Mouse (Mus musculus): ENCODE data around the gene Aplnr. TPM values are rescaled to one million over a fixed set of nuclear protein-coding genes. Genes with fewer than 3 reads are reported as not detected.

The Aplnr gene
- polyA plus RNA-seq, 1 experiment from 2014 or later = 24.8 TPM

DNA sequence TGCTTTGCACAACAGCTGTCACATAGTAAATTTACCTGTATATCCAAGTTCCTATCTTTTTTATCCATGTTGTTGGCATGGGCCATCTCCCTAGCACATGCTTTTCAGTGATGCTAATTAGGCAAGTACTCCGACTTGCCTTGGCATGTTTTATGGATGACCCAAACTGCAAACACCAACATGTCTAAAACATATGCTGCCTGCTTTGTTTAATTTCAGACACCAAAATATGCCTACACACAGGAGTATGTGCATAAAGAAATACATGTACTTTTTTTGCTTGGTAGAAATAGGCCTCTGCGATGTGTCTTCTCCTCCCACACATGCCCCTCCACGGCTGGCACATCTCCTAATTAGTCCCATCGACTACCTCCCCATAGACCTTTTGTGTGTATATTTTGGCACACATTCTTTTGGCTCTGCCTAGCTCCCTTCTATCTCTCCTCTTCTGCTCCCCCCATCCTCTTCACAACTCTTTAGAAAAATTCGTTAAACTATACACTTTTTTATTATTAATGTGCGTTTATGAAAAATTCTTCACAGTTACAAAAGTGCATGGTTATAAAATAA lies 51.6 kb downstream of the Aplnr start:
- Histone ChIP-seq H3K4me2 (ENCODE audit: low read length) (no peak overlapping the region), H3K27me3 (replicated peaks; ENCODE audit: control insufficient read depth, insufficient read depth, low read length) (no peaks in the 10 kb centered on the region), H3K4me1 (ENCODE audit: control insufficient read depth, insufficient read depth, low read length) (no peaks in the 10 kb centered on the region), H3K9me3 (replicated peaks; ENCODE audit: control insufficient read depth, low read length) (no peaks in the 10 kb centered on the region), H3K4me3 (ENCODE audit: low read depth, low read length) (no peak overlapping the region), H3K36me3 (ENCODE audit: control insufficient read depth, insufficient read depth, low read length) (peaks cover 4% of the 10 kb centered on the region; the same call in 1 of the 2 replicates), H3K27ac (ENCODE audit: low read depth, low read length) (no peak overlapping the region), H3K9ac (ENCODE audit: low read length) (no peak overlapping the region)
- DNase-seq (ENCODE audit: low spot score) = peak; percentile 46
- 72% methylated on average over 6 of the region's 6 CpGs for WGBS
- peak; percentile 50; the same call in 1 of the 2 replicates for ATAC-seq

Other genes with a start within 250 kb of the Aplnr start
- 7.5 and 13.6 TPM in 2 replicates for gene Rtn4rl2, start 249.5 kb upstream of the Aplnr start, polyA plus RNA-seq (2014; fragmentation: Nextera tagmentation; extraction: Ambion mirVana)
- 6.6 and 7.0 TPM in 2 replicates for gene Slc43a3, start 199.6 kb upstream of the Aplnr start, polyA plus RNA-seq (2014; fragmentation: Nextera tagmentation; extraction: Ambion mirVana)
- not detected in 2 replicates for gene Prg2, start 155.8 kb upstream of the Aplnr start, polyA plus RNA-seq (2014; fragmentation: Nextera tagmentation; extraction: Ambion mirVana)
- not detected in 2 replicates for gene Prg3, start 148.0 kb upstream of the Aplnr start, polyA plus RNA-seq (2014; fragmentation: Nextera tagmentation; extraction: Ambion mirVana)
- 240 and 254 TPM in 2 replicates for gene Ssrp1, start 99.0 kb upstream of the Aplnr start, polyA plus RNA-seq (2014; fragmentation: Nextera tagmentation; extraction: Ambion mirVana)
- 0.30 and 0.36 TPM in 2 replicates for gene P2rx3, start 98.8 kb upstream of the Aplnr start, polyA plus RNA-seq (2014; fragmentation: Nextera tagmentation; extraction: Ambion mirVana)
- gene Tnks1bp1, start 88.2 kb upstream of the Aplnr start, polyA plus RNA-seq (2014; fragmentation: Nextera tagmentation; extraction: Ambion mirVana) = 6.7 and 10.6 TPM in 2 replicates
- 11.0 and 11.7 TPM in 2 replicates for gene Lrrc55, start 61.0 kb downstream of the Aplnr start, polyA plus RNA-seq (2014; fragmentation: Nextera tagmentation; extraction: Ambion mirVana)
- not detected in 2 replicates for gene Olfr987, start 203.1 kb downstream of the Aplnr start, polyA plus RNA-seq (2014; fragmentation: Nextera tagmentation; extraction: Ambion mirVana)
- gene Olfr988, start 227.0 kb downstream of the Aplnr start, polyA plus RNA-seq (2014; fragmentation: Nextera tagmentation; extraction: Ambion mirVana) = not detected in 2 replicates